Mouse (Mus musculus): Measurements from ENCODE around the gene Zfp385b.

Gene Zfp385b

GRCm38 (mm10) chr2:77518693-77519092 lies 300.7 kb downstream of the Zfp385b start:
- DNase-seq (ENCODE audit: low read depth, low spot score), result no peak

GRCm38 (mm10) chr2:77516606-77517005 lies 302.8 kb downstream of the Zfp385b start:
- DNase-seq (ENCODE audit: low read depth, low spot score), result no peak

GRCm38 (mm10) chr2:77515654-77516053 lies 303.8 kb downstream of the Zfp385b start:
- DNase-seq (ENCODE audit: low read depth, low spot score), result no peak

- no peak for DNase-seq (ENCODE audit: low read depth, low spot score)
These were observed 304.4 kb downstream of the Zfp385b start for GRCm38 (mm10) chr2:77515011-77515410.

GRCm38 (mm10) chr2:77514476-77514875 lies 305.0 kb downstream of the Zfp385b start:
- no peak for DNase-seq (ENCODE audit: low read depth, low spot score)

GRCm38 (mm10) chr2:77508731-77509130 lies 310.7 kb downstream of the Zfp385b start:
- no peak for DNase-seq (ENCODE audit: low read depth, low spot score)

- DNase-seq (ENCODE audit: low read depth, low spot score), result no peak
These were observed 313.1 kb downstream of the Zfp385b start for GRCm38 (mm10) chr2:77506308-77506707.

- no peak for DNase-seq (ENCODE audit: low read depth, low spot score)
These were observed 313.8 kb downstream of the Zfp385b start for GRCm38 (mm10) chr2:77505614-77506013.

GRCm38 (mm10) chr2:77503674-77504351 lies 315.6 kb downstream of the Zfp385b start:
- no peak for DNase-seq (ENCODE audit: low read depth, low spot score)

- no peak for DNase-seq (ENCODE audit: low read depth, low spot score)
These were observed 316.2 kb downstream of the Zfp385b start for GRCm38 (mm10) chr2:77503217-77503616.

GRCm38 (mm10) chr2:77502458-77502857 lies 317.0 kb downstream of the Zfp385b start:
- no peak for DNase-seq (ENCODE audit: low read depth, low spot score)

GRCm38 (mm10) chr2:77500480-77500879 lies 319.0 kb downstream of the Zfp385b start:
- no peak for DNase-seq (ENCODE audit: low read depth, low spot score)

- DNase-seq (ENCODE audit: low read depth, low spot score), result no peak
These were observed 321.1 kb downstream of the Zfp385b start for GRCm38 (mm10) chr2:77498379-77498778.

GRCm38 (mm10) chr2:77497942-77498341 lies 321.5 kb downstream of the Zfp385b start:
- DNase-seq (ENCODE audit: low read depth, low spot score), result no peak

GRCm38 (mm10) chr2:77496071-77496470 lies 323.4 kb downstream of the Zfp385b start:
- DNase-seq (ENCODE audit: low read depth, low spot score), result no peak

GRCm38 (mm10) chr2:77495344-77495743 lies 324.1 kb downstream of the Zfp385b start:
- no peak for DNase-seq (ENCODE audit: low read depth, low spot score)

- DNase-seq (ENCODE audit: low read depth, low spot score), result no peak
These were observed 325.7 kb downstream of the Zfp385b start for GRCm38 (mm10) chr2:77493695-77494094.

GRCm38 (mm10) chr2:77487151-77487550 lies 332.3 kb downstream of the Zfp385b start:
- DNase-seq (ENCODE audit: low read depth, low spot score), result no peak

GRCm38 (mm10) chr2:77481274-77481673 lies 338.2 kb downstream of the Zfp385b start:
- no peak for DNase-seq (ENCODE audit: low read depth, low spot score)

- no peak for DNase-seq (ENCODE audit: low read depth, low spot score)
These were observed 341.9 kb downstream of the Zfp385b start for GRCm38 (mm10) chr2:77477536-77477935.

GRCm38 (mm10) chr2:77476444-77476843 lies 343.0 kb downstream of the Zfp385b start:
- no peak for DNase-seq (ENCODE audit: low read depth, low spot score)

- no peak for DNase-seq (ENCODE audit: low read depth, low spot score)
These were observed 347.1 kb downstream of the Zfp385b start for GRCm38 (mm10) chr2:77472254-77472837.

GRCm38 (mm10) chr2:77470716-77471115 lies 348.7 kb downstream of the Zfp385b start:
- DNase-seq (ENCODE audit: low read depth, low spot score), result no peak

All from A20 (cell line).